Mouse (Mus musculus): ENCODE data around the gene Ankrd44. TPM values are rescaled to one million over a fixed set of nuclear protein-coding genes. Genes with fewer than 3 reads are reported as not detected.

Gene Ankrd44
- polyA plus RNA-seq, 1 experiment from 2014 or later, result 28.9 TPM

DNA sequence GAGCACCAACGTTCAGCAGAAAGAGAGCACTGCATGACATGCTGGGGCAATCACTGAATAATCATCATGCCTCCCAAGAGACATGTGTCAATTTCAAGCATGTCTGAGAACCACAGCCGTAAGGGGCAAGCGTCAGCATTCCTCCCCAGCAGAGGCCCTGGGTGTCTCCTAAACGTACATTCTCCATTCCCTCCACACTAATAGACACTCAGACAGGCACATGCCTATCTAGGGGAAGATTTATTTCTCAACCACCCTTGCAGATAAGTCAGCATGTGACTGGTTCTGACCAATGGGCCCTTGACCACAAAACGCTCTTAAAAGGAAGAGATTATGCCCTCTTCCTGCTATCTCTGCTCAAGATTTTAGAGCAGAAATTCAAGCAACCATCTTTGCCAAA is 37.7 kb downstream of the Ankrd44 start:
- Histone ChIP-seq H3K36me3 (ENCODE audit: control insufficient read depth, insufficient read depth, low read length) (no peaks in the 10 kb centered on the region), H3K4me1 (ENCODE audit: control insufficient read depth, insufficient read depth, low read length) (peaks cover 15% of the 10 kb centered on the region), H3K9me3 (ENCODE audit: control insufficient read depth, low read length) (no peaks in the 10 kb centered on the region), H3K4me3 (ENCODE audit: low read depth, low read length) (no peak overlapping the region), H3K9ac (ENCODE audit: low read depth, low read length) (no peak overlapping the region), H3K27ac (replicated peaks; ENCODE audit: low read depth, low read length) (peak overlapping the region; percentile 42), H3K4me2 (ENCODE audit: low read depth, low read length) (no peak overlapping the region), H3K27me3 (replicated peaks; ENCODE audit: control insufficient read depth, insufficient read depth, low read length) (no peaks in the 10 kb centered on the region)
- 24% methylated on average over 5 of the region's 5 CpGs for WGBS
- peak; percentile 69 for DNase-seq (ENCODE audit: low spot score)
- peak; percentile 50; the same call in 1 of the 2 replicates for ATAC-seq (ENCODE audit: low read depth)

DNA sequence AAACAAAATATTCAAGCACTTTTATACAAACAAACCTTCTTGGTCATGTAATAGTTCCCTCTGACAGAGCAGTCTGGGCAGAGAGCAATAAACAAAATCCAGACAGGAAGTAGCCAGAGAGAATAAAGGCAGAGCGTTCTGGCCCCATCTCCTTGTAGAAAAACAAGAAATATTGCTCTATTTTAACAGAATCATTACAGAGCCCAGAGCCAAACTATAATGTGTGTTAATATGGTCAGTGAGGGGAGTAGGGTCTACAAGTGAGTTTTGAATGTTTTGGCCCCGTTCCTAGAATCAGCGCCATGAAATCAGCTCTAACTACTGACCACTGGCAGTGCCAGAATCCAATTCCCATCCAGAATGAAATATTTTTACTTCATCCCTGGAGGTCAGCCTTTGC is 38.3 kb downstream of the Ankrd44 start:
- Histone ChIP-seq H3K9ac (ENCODE audit: low read depth, low read length) (no peak overlapping the region), H3K27ac (replicated peaks; ENCODE audit: low read depth, low read length) (peak overlapping the region; percentile 42), H3K4me1 (ENCODE audit: control insufficient read depth, insufficient read depth, low read length) (peaks cover 15% of the 10 kb centered on the region), H3K4me3 (ENCODE audit: low read depth, low read length) (no peak overlapping the region), H3K4me2 (ENCODE audit: low read depth, low read length) (no peak overlapping the region), H3K36me3 (ENCODE audit: control insufficient read depth, insufficient read depth, low read length) (no peaks in the 10 kb centered on the region), H3K9me3 (ENCODE audit: control insufficient read depth, low read length) (no peaks in the 10 kb centered on the region), H3K27me3 (replicated peaks; ENCODE audit: control insufficient read depth, insufficient read depth, low read length) (no peaks in the 10 kb centered on the region)
- DNase-seq (ENCODE audit: low spot score) (peak; percentile 59), ATAC-seq (ENCODE audit: low read depth) (no peak)
- WGBS, result 49% methylated on average over 3 of the region's 3 CpGs

DNA sequence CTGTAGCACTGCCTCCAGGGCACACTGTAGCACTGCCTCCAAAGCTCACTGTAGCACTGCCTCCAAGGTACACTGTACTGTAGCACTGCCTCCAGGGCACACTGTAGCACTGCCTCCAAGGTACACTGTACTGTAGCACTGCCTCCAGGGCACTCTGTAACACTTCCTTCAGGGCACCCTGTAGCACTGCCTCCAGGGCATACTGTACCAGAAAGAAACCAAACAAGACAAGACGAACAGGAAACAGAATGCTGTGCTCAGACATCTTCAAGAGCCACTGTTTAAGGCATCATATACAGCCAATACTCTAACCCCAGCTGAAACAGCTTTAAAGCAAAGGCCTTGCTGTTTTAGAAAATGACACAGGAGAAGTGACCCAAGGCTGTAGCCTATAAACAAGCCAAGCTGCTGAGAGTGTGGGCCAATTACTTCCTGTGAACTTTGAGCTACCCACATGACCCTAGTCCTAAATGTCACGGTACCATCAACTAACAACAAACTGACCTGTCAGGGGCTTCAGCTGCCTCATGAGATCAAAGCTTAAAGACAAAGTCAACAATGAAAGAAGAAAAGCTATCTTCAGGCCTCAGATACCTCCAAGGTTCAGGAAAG is 43.2 kb downstream of the Ankrd44 start:
- no peak overlapping the region for H3K27ac ChIP-seq (replicated peaks; ENCODE audit: low read depth, low read length)
- H3K4me2 ChIP-seq (ENCODE audit: low read depth, low read length), result no peak overlapping the region
- no peak overlapping the region for H3K9ac ChIP-seq (ENCODE audit: low read depth, low read length)
- no peak for DNase-seq (ENCODE audit: low spot score)
- H3K36me3 ChIP-seq (ENCODE audit: control insufficient read depth, insufficient read depth, low read length), result no peaks in the 10 kb centered on the region
- ATAC-seq (ENCODE audit: low read depth), result no peak
- peaks cover 7% of the 10 kb centered on the region for H3K4me1 ChIP-seq (ENCODE audit: control insufficient read depth, insufficient read depth, low read length)
- no peak overlapping the region for H3K4me3 ChIP-seq (ENCODE audit: low read depth, low read length)
- WGBS, result 57% methylated on average over 2 of the region's 2 CpGs
- no peaks in the 10 kb centered on the region for H3K27me3 ChIP-seq (replicated peaks; ENCODE audit: control insufficient read depth, insufficient read depth, low read length)
- no peaks in the 10 kb centered on the region for H3K9me3 ChIP-seq (ENCODE audit: control insufficient read depth, low read length)

DNA sequence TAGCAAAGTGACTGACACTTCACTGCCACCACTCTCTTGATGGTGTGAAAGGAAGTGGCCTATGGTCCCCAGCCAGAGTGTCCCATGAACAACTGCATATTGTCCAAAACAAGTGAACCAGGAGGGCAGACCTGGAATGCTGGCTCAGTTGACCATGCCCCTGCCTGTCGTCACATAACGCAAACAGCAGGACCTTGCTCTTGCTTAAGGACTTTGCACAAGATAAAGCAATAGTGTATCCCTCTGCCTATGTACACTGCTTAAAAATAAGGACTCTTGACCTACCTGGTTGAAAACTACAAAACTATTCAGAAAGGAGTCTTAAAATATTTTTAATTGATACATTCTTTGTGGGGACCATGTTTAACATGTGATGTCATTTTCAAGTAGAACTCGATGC is 44.7 kb downstream of the Ankrd44 start:
- Histone ChIP-seq H3K4me1 (ENCODE audit: control insufficient read depth, insufficient read depth, low read length) (peaks cover 4% of the 10 kb centered on the region; the same call in 1 of the 2 replicates), H3K27me3 (replicated peaks; ENCODE audit: control insufficient read depth, insufficient read depth, low read length) (no peaks in the 10 kb centered on the region), H3K36me3 (ENCODE audit: control insufficient read depth, insufficient read depth, low read length) (no peaks in the 10 kb centered on the region), H3K9me3 (ENCODE audit: control insufficient read depth, low read length) (no peaks in the 10 kb centered on the region), H3K4me3 (ENCODE audit: low read depth, low read length) (no peak overlapping the region), H3K27ac (replicated peaks; ENCODE audit: low read depth, low read length) (no peak overlapping the region), H3K4me2 (ENCODE audit: low read depth, low read length) (no peak overlapping the region), H3K9ac (ENCODE audit: low read depth, low read length) (no peak overlapping the region)
- DNase-seq (ENCODE audit: low spot score) (no peak), ATAC-seq (ENCODE audit: low read depth) (no peak)
- 79% methylated on average over 3 of the region's 3 CpGs for WGBS

DNA sequence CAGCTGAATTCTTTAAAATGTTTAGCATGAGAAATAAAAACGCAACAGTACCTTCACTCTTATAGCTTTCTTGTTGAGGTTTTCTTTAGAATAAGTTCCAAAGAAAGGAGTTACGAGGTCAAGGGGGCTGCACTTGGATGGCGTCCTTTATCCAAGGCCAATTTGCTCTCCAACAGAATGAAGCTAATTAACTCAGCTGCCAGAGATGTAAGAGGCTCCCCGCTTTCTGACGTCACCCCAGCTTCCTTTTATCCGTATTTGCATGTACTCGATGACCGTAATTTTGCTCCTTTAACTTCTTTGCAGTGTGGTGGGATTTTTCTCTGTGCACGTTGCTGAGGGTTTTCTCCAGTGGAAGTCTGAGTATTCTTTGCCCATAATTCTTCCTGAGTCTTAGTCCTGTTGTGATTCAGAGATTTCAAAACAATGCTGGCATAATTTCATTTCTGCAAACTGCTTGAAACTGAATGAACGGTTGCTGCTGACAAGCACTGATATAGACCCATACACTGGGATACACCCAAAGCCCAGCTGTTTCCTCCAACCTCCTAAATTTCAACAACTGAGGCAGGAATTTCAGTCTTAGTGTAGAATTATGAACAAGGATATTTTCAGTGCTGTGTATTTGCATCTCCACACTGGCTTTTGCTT is 48.6 kb downstream of the Ankrd44 start:
- H3K9me3 ChIP-seq (ENCODE audit: control insufficient read depth, low read length), result no peaks in the 10 kb centered on the region

DNA sequence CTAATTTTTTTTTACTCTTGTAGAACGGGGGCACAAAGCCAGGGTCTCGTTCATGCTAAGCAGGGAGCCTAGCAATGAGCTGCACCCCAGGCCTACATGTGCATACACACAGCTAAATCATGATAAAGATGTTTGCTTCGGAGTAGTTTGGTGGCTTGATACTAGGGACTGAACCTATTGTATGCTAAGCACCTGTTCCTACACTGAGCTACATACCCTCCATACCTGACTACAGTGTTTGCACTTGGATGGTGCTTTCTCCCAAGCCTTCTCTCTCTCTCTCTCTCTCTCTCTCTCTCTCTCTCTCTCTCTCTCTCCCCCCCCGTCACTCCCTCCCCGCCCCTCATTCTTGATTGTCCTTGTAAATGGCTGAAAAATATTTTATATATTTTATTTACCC is 49.2 kb downstream of the Ankrd44 start:
- ATAC-seq (ENCODE audit: low read depth), result no peak
- H3K4me1 ChIP-seq (ENCODE audit: control insufficient read depth, insufficient read depth, low read length), result peaks cover 14% of the 10 kb centered on the region; the same call in 1 of the 2 replicates
- H3K4me3 ChIP-seq (ENCODE audit: low read depth, low read length), result no peak overlapping the region
- H3K27me3 ChIP-seq (replicated peaks; ENCODE audit: control insufficient read depth, insufficient read depth, low read length), result no peaks in the 10 kb centered on the region
- no peaks in the 10 kb centered on the region for H3K9me3 ChIP-seq (ENCODE audit: control insufficient read depth, low read length)
- DNase-seq (ENCODE audit: low spot score), result no peak
- H3K9ac ChIP-seq (ENCODE audit: low read depth, low read length), result no peak overlapping the region
- 91% methylated on average over 5 of the region's 5 CpGs for WGBS
- no peak overlapping the region for H3K27ac ChIP-seq (replicated peaks; ENCODE audit: low read depth, low read length)
- H3K4me2 ChIP-seq (ENCODE audit: low read depth, low read length), result no peak overlapping the region
- no peaks in the 10 kb centered on the region for H3K36me3 ChIP-seq (ENCODE audit: control insufficient read depth, insufficient read depth, low read length)

More for the DNA sequence above, 48.6 kb downstream of the Ankrd44 start:
- H3K4me1 ChIP-seq (ENCODE audit: control insufficient read depth, insufficient read depth, low read length), result peaks cover 14% of the 10 kb centered on the region; the same call in 1 of the 2 replicates
- ATAC-seq (ENCODE audit: low read depth) (no peak), DNase-seq (ENCODE audit: low spot score) (no peak)
- no peak overlapping the region for H3K4me3 ChIP-seq (ENCODE audit: low read depth, low read length)
- H3K27me3 ChIP-seq (replicated peaks; ENCODE audit: control insufficient read depth, insufficient read depth, low read length), result no peaks in the 10 kb centered on the region
- H3K9ac ChIP-seq (ENCODE audit: low read depth, low read length), result no peak overlapping the region
- no peaks in the 10 kb centered on the region for H3K36me3 ChIP-seq (ENCODE audit: control insufficient read depth, insufficient read depth, low read length)
- no peak overlapping the region for H3K27ac ChIP-seq (replicated peaks; ENCODE audit: low read depth, low read length)
- WGBS, result 67% methylated on average over 10 of the region's 10 CpGs
- no peak overlapping the region for H3K4me2 ChIP-seq (ENCODE audit: low read depth, low read length)

DNA sequence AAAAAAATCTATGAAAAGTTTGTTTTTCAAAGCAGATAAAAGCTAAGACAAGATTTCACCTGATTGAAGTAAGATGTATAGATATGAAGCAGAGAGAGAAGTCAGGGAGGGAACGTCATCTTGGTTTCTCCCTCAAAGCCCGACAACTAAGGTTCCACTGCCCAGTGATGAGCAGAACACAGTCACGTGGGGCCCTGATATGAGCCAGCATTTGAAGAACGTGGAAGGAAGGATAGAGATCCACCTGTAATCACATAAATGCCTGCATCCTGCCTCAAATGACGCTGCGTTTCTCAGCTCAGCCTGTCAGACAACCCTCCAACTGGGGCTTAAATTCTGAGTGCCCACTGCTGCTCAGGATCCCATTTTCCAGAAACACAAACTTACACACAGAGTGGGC is 52.1 kb downstream of the Ankrd44 start:
- no peaks in the 10 kb centered on the region for H3K27me3 ChIP-seq (replicated peaks; ENCODE audit: control insufficient read depth, insufficient read depth, low read length)
- DNase-seq (ENCODE audit: low spot score) (no peak), ATAC-seq (ENCODE audit: low read depth) (no peak)
- 65% methylated on average over 6 of the region's 6 CpGs for WGBS
- peaks cover 10% of the 10 kb centered on the region; the same call in 1 of the 2 replicates for H3K4me1 ChIP-seq (ENCODE audit: control insufficient read depth, insufficient read depth, low read length)
- no peaks in the 10 kb centered on the region for H3K36me3 ChIP-seq (ENCODE audit: control insufficient read depth, insufficient read depth, low read length)
- no peak overlapping the region for H3K27ac ChIP-seq (replicated peaks; ENCODE audit: low read depth, low read length)
- H3K4me2 ChIP-seq (ENCODE audit: low read depth, low read length), result no peak overlapping the region
- H3K9ac ChIP-seq (ENCODE audit: low read depth, low read length), result no peak overlapping the region
- H3K9me3 ChIP-seq (ENCODE audit: control insufficient read depth, low read length), result no peaks in the 10 kb centered on the region
- H3K4me3 ChIP-seq (ENCODE audit: low read depth, low read length), result no peak overlapping the region

DNA sequence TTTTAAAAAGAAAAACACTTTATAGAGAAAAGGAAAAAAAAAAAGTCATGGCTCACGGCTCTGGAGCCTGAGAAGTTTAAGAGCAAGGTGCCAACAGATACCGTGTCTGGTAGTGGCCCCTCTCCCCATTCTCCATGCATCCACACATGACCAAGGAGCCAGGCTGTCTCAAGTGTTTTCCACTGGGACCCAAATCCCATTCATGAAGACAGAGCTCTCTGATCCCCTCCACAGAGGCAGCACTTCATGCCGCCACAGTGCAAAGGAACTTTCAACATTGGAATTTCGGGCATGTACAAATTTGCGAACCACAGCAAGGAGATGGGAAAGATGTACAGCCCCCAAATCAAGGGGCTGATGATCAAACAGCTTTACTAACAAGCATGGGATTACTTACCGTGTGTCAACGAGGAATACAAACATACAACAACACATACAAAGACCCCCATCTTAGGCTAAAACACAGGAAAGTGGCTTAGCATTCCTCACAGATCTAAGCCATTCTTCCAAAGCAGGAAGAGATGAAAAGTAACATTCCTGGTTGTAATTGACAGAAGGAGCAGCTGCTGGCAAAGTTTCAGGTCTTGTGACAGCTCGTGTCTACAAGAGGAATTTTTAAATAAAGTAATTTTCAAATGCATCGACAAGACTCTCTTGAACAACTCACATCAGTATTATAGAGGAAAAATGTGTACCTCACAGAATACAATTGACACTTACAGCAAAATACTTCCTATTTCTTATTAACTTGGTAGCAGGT is 53.1 kb downstream of the Ankrd44 start:
- WGBS, result 41% methylated on average over 9 of the region's 9 CpGs
- no peak for DNase-seq (ENCODE audit: low spot score)

More for the DNA sequence above, 53.1 kb downstream of the Ankrd44 start:
- Histone ChIP-seq H3K9ac (ENCODE audit: low read depth, low read length) (no peak overlapping the region), H3K27ac (replicated peaks; ENCODE audit: low read depth, low read length) (no peak overlapping the region), H3K4me1 (ENCODE audit: control insufficient read depth, insufficient read depth, low read length) (peaks cover 19% of the 10 kb centered on the region; the same call in 1 of the 2 replicates), H3K4me3 (ENCODE audit: low read depth, low read length) (no peak overlapping the region), H3K36me3 (ENCODE audit: control insufficient read depth, insufficient read depth, low read length) (no peaks in the 10 kb centered on the region), H3K4me2 (ENCODE audit: low read depth, low read length) (no peak overlapping the region), H3K27me3 (replicated peaks; ENCODE audit: control insufficient read depth, insufficient read depth, low read length) (no peaks in the 10 kb centered on the region), H3K9me3 (ENCODE audit: control insufficient read depth, low read length) (no peaks in the 10 kb centered on the region)
- no peak for ATAC-seq (ENCODE audit: low read depth)
